ENCODE assay signal across 8 mouse cellular contexts in the genomic region with DNA sequence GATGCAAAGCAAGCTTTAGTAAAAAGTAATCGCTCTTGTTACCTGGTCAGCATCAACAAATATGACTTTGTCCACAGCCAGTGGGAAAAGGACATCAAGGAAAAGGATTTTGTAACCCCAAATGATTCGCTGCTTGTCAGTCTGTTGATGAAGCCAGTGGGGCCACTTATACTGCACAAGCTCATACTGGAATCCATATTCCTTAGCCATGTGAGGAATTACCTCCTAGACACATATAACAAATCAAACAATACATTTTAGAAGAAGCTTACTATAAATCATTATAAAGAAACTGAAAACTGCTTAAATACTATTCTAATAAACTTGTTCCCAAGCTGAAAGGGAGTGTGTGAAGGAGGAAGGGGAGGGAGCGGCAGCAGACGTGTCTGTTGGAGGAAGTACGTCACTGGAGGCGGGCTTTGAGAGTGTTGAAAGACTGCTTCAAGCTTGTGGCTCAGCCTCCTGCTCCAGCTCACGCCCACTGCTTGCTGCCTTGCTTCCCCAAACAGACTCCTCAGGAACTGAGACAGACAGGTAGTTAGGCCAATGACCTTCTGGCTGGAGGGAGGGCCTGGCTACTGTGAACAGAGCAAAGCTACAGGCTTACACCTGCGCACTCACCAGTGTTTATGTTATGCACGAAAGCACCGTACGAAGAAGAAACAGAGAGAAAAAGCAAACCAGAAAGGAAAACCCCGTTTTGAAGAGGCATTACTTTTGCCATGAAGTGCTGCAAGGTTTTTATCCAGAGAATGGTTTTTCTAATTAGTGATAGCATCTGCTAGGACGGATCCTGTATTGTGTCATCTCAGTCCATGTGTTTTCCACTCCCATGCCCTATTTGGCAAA.
DNase-seq lines count a peak whose midpoint lies in the region; ATAC-seq and TF ChIP-seq lines count a peak whose summit lies in the region.

No protein-coding gene starts in this region.

- TF ChIP-seq POLR2A in bone marrow, adult 2 months (IDR thresholded peaks at IDR 0.05; ENCODE audit: borderline replicate concordance, control insufficient read depth, low read depth, low read length) = no peak
- TF ChIP-seq POLR2A in small intestine, adult 2 months (IDR thresholded peaks at IDR 0.05; ENCODE audit: low read depth, low read length) = peak; percentile 22; the same call in 1 of the 2 replicates

- no peaks in the 10 kb centered on the region for H3K27me3 ChIP-seq in embryonic facial prominence, embryonic 14.5 days (replicated peaks; ENCODE audit: control insufficient read depth, insufficient read depth, low read length)
- H3K27me3 ChIP-seq in limb, embryonic 10.5 days (ENCODE audit: low read depth, poor library complexity, severe bottlenecking) = no peaks in the 10 kb centered on the region
- H3K27me3 ChIP-seq in midbrain, embryonic 12.5 days = no peaks in the 10 kb centered on the region
- H3K27me3 ChIP-seq in small intestine, adult 2 months (ENCODE audit: control insufficient read depth, insufficient read depth, low read length) = no peaks in the 10 kb centered on the region

- DNase-seq in 416B (ENCODE audit: low read depth) = peak; percentile 100
- peak; percentile 100 for DNase-seq in embryonic facial prominence, embryonic 14.5 days (ENCODE audit: low spot score)
- DNase-seq in heart, adult 18-20 months = peak; percentile 99 to 100
- peak; percentile 98 for DNase-seq in kidney, adult 18-20 months
- DNase-seq in limb, embryonic 10.5 days (ENCODE audit: low spot score) = peak; percentile 90

- peak overlapping the region; percentile 66 for H3K4me3 ChIP-seq in bone marrow, adult 2 months (replicated peaks; ENCODE audit: control insufficient read depth, low read depth, low read length)
- peak overlapping the region; percentile 44 for H3K4me3 ChIP-seq in embryonic facial prominence, embryonic 14.5 days (ENCODE audit: low read depth, low read length)
- H3K4me3 ChIP-seq in limb, embryonic 10.5 days = peak overlapping the region; percentile 55
- peak overlapping the region; percentile 51 for H3K4me3 ChIP-seq in midbrain, embryonic 12.5 days
- H3K4me3 ChIP-seq in small intestine, adult 2 months (ENCODE audit: low read depth, low read length) = peak overlapping the region; percentile 11

- peak overlapping the region; percentile 64 for H3K4me2 ChIP-seq in embryonic facial prominence, embryonic 14.5 days (ENCODE audit: low read depth, low read length)
- peak overlapping the region; percentile 90 for H3K4me2 ChIP-seq in midbrain, embryonic 12.5 days (replicated peaks)

- ATAC-seq in embryonic facial prominence, embryonic 14.5 days (ENCODE audit: low read depth) = peak; percentile 100
- peak; percentile 100 for ATAC-seq in midbrain, embryonic 12.5 days (ENCODE audit: low FRiP score, low read depth)

- H3K36me3 ChIP-seq in embryonic facial prominence, embryonic 14.5 days (ENCODE audit: control insufficient read depth, insufficient read depth, low read length) = peaks cover 14% of the 10 kb centered on the region; the same call in 1 of the 2 replicates
- peaks cover 26% of the 10 kb centered on the region for H3K36me3 ChIP-seq in limb, embryonic 10.5 days
- peaks cover 7% of the 10 kb centered on the region; the same call in 1 of the 2 replicates for H3K36me3 ChIP-seq in midbrain, embryonic 12.5 days
- no peaks in the 10 kb centered on the region for H3K36me3 ChIP-seq in small intestine, adult 2 months (ENCODE audit: control insufficient read depth, insufficient read depth, low read length)

- no peaks in the 10 kb centered on the region for H3K9me3 ChIP-seq in embryonic facial prominence, embryonic 14.5 days (ENCODE audit: control insufficient read depth, low read length)
- no peaks in the 10 kb centered on the region for H3K9me3 ChIP-seq in limb, embryonic 10.5 days (replicated peaks)
- H3K9me3 ChIP-seq in midbrain, embryonic 12.5 days = no peaks in the 10 kb centered on the region

- peak overlapping the region; percentile 51 for H3K9ac ChIP-seq in embryonic facial prominence, embryonic 14.5 days (ENCODE audit: low read depth, low read length)
- H3K9ac ChIP-seq in midbrain, embryonic 12.5 days (replicated peaks) = peak overlapping the region; percentile 52

- no peak for TF ChIP-seq CTCF in bone marrow, adult 2 months (IDR thresholded peaks at IDR 0.05; ENCODE audit: control insufficient read depth, insufficient read depth, low read length)
- no peak for TF ChIP-seq CTCF in small intestine, adult 2 months (IDR thresholded peaks at IDR 0.05; ENCODE audit: extremely low read depth, insufficient read length, insufficient replicate concordance, low read depth, low read length)

- under 1% methylated on average over 13 of the region's 13 CpGs for WGBS in bone marrow, adult 2 months
- 3% methylated on average over 13 of the region's 13 CpGs for WGBS in embryonic facial prominence, embryonic 14.5 days
- WGBS in limb, embryonic 10.5 days = 1% methylated on average over 13 of the region's 13 CpGs
- under 1% methylated on average over 13 of the region's 13 CpGs for WGBS in midbrain, embryonic 12.5 days
- WGBS in small intestine, adult 2 months = under 1% methylated on average over 13 of the region's 13 CpGs

- no peak overlapping the region for H3K27ac ChIP-seq in bone marrow, adult 2 months (ENCODE audit: control insufficient read depth, insufficient read depth, low read depth, low read length, poor library complexity)
- peak overlapping the region; percentile 31; the same call in 1 of the 2 replicates for H3K27ac ChIP-seq in embryonic facial prominence, embryonic 14.5 days (replicated peaks; ENCODE audit: low read depth, low read length)
- peak overlapping the region; percentile 66 for H3K27ac ChIP-seq in limb, embryonic 10.5 days
- H3K27ac ChIP-seq in midbrain, embryonic 12.5 days (replicated peaks) = peak overlapping the region; percentile 73
- H3K27ac ChIP-seq in small intestine, adult 2 months (ENCODE audit: insufficient read depth, low read depth, low read length) = peak overlapping the region; percentile 60

- no peaks in the 10 kb centered on the region for H3K4me1 ChIP-seq in bone marrow, adult 2 months (ENCODE audit: control insufficient read depth, insufficient read depth, low read length)
- no peaks in the 10 kb centered on the region for H3K4me1 ChIP-seq in embryonic facial prominence, embryonic 14.5 days (ENCODE audit: control insufficient read depth, insufficient read depth, low read length)
- H3K4me1 ChIP-seq in limb, embryonic 10.5 days = peaks cover 20% of the 10 kb centered on the region
- H3K4me1 ChIP-seq in midbrain, embryonic 12.5 days = peaks cover 11% of the 10 kb centered on the region
- peaks cover 2% of the 10 kb centered on the region; the same call in 1 of the 2 replicates for H3K4me1 ChIP-seq in small intestine, adult 2 months (ENCODE audit: control insufficient read depth, insufficient read depth, insufficient read length, low read length)

Comparison
In these comparisons a context has a peak if more than half of its experiments do, and no peak if none do; other contexts are left out.
1. H3K4me3 ChIP-seq: peak in every context shown above with its lines; median percentile 66 in bone marrow, adult 2 months; 55 in limb, embryonic 10.5 days; 51 in midbrain, embryonic 12.5 days; 44 in embryonic facial prominence, embryonic 14.5 days; 11 in small intestine, adult 2 months.